Mouse (Mus musculus) forebrain, embryonic 15.5 days (tissue): ENCODE results near the gene Sox5. TPM values are rescaled to one million over a fixed set of nuclear protein-coding genes. Genes with fewer than 3 reads are reported as not detected.

Source experiments
- ATAC-seq: fragments of 200-750 bp; cut with Nextera tagmentation; replicated peaks from 2 replicates; pipeline ENCODE4 v1.8.0; 2017; ENCODE audit warnings: mild to moderate bottlenecking, moderate TSS enrichment, moderate library complexity
- H3K27ac ChIP-seq: fragments of 300-500 bp; sonication (generic); replicated peaks from 2 replicates; pipeline ENCODE4 v1.5.1; 2015; ENCODE audit warnings: mild to moderate bottlenecking, inconsistent platforms
- H3K27me3 ChIP-seq: fragments of 300-500 bp; sonication (generic); 2 replicates; pipeline ENCODE4 v1.6.1; 2015; ENCODE audit warnings: inconsistent platforms
- H3K36me3 ChIP-seq: fragments of 300-500 bp; sonication (generic); 2 replicates; pipeline ENCODE4 v1.6.1; 2015; ENCODE audit warnings: mild to moderate bottlenecking, inconsistent platforms
- H3K4me1 ChIP-seq: fragments of 300-500 bp; sonication (generic); 2 replicates; pipeline ENCODE4 v1.6.1; 2015; ENCODE audit warnings: inconsistent platforms
- H3K4me2 ChIP-seq: fragments of 300-500 bp; sonication (generic); replicated peaks from 2 replicates; pipeline ENCODE4 v1.6.1; 2015; ENCODE audit warnings: mild to moderate bottlenecking, inconsistent platforms
- H3K4me3 ChIP-seq: fragments of 300-500 bp; sonication (generic); 2 replicates; pipeline ENCODE4 v1.5.1; 2015; ENCODE audit warnings: mild to moderate bottlenecking, inconsistent platforms
- H3K9ac ChIP-seq: fragments of 300-500 bp; sonication (generic); replicated peaks from 2 replicates; pipeline ENCODE4 v1.6.1; 2015; ENCODE audit warnings: mild to moderate bottlenecking, inconsistent platforms
- H3K9me3 ChIP-seq: fragments of 300-500 bp; sonication (generic); 2 replicates; pipeline ENCODE4 v1.6.1; 2016; ENCODE audit warnings: inconsistent platforms
- WGBS: fragments of 180-500 bp; shearing (Covaris S2); methylation state at CpG from one replicate; pipeline ENCODE4 v1.1.7; 2015; ENCODE audit warnings: mixed read lengths; 5-methylcytosine and 5-hydroxymethylcytosine counted together
- polyA plus RNA-seq: library from polyadenylated mRNA; unstranded; fragments of >200 nt; fragmentation: Nextera tagmentation; extraction: Ambion mirVana; gene quantifications from 2 replicates; pipeline ENCODE4 v1.2.1, GENCODE M21; 2015

Gene Sox5
- polyA plus RNA-seq, 1 experiment from 2014 or later, result 239 TPM

- ATAC-seq, result no peak
- Histone ChIP-seq H3K4me1 (0 out of 2 replicates have a peak, but pooled peaks cover 4% of the 10 kb centered on the region), H3K9ac (no peak overlapping the region), H3K27me3 (no peaks in the 10 kb centered on the region), H3K4me3 (no peak overlapping the region), H3K27ac (no peak overlapping the region), H3K36me3 (no peaks in the 10 kb centered on the region), H3K4me2 (no peak overlapping the region), H3K9me3 (no peaks in the 10 kb centered on the region)
- 86% methylated on average over 4 of the region's 4 CpGs for WGBS
These were observed 512.1 kb downstream of the Sox5 start for GRCm38 (mm10) chr6:144269666-144270065.

- Histone ChIP-seq H3K27ac (no peak overlapping the region), H3K36me3 (no peaks in the 10 kb centered on the region), H3K9me3 (no peaks in the 10 kb centered on the region), H3K9ac (no peak overlapping the region), H3K4me2 (no peak overlapping the region), H3K4me3 (no peak overlapping the region), H3K4me1 (peaks cover 2% of the 10 kb centered on the region; the same call in 1 of the 2 replicates), H3K27me3 (no peaks in the 10 kb centered on the region)
- 92% methylated on average over 5 of the region's 5 CpGs for WGBS
- no peak for ATAC-seq
These were observed 516.0 kb downstream of the Sox5 start for GRCm38 (mm10) chr6:144265752-144266151.

GRCm38 (mm10) chr6:144265004-144265403 lies 516.8 kb downstream of the Sox5 start:
- Histone ChIP-seq H3K27me3 (no peaks in the 10 kb centered on the region), H3K4me2 (no peak overlapping the region), H3K9ac (no peak overlapping the region), H3K36me3 (no peaks in the 10 kb centered on the region), H3K4me1 (peaks cover 2% of the 10 kb centered on the region; the same call in 1 of the 2 replicates), H3K27ac (no peak overlapping the region), H3K4me3 (no peak overlapping the region), H3K9me3 (no peaks in the 10 kb centered on the region)
- no peak for ATAC-seq
- WGBS, result 81% methylated on average over 7 of the region's 7 CpGs

GRCm38 (mm10) chr6:144264320-144264915 lies 517.4 kb downstream of the Sox5 start:
- no peak overlapping the region for H3K27ac ChIP-seq
- no peak overlapping the region for H3K4me2 ChIP-seq
- no peaks in the 10 kb centered on the region for H3K36me3 ChIP-seq
- no peak overlapping the region for H3K4me3 ChIP-seq
- no peaks in the 10 kb centered on the region for H3K9me3 ChIP-seq
- H3K9ac ChIP-seq, result no peak overlapping the region
- WGBS, result 21% methylated on average over 16 of the region's 16 CpGs
- ATAC-seq, result no peak
- peaks cover 2% of the 10 kb centered on the region; the same call in 1 of the 2 replicates for H3K4me1 ChIP-seq
- no peaks in the 10 kb centered on the region for H3K27me3 ChIP-seq

- Histone ChIP-seq H3K4me3 (no peak overlapping the region), H3K27me3 (no peaks in the 10 kb centered on the region), H3K4me1 (peaks cover 13% of the 10 kb centered on the region), H3K9me3 (no peaks in the 10 kb centered on the region), H3K27ac (no peak overlapping the region), H3K9ac (no peak overlapping the region), H3K4me2 (no peak overlapping the region), H3K36me3 (no peaks in the 10 kb centered on the region)
- ATAC-seq, result no peak
- WGBS, result 74% methylated on average over 8 of the region's 8 CpGs
These were observed 525.3 kb downstream of the Sox5 start for GRCm38 (mm10) chr6:144256500-144256899.

- peaks cover 24% of the 10 kb centered on the region for H3K4me1 ChIP-seq
- H3K4me3 ChIP-seq, result no peak overlapping the region
- 11% methylated on average over 7 of the region's 7 CpGs for WGBS
- ATAC-seq, result peak; percentile 47
- H3K27me3 ChIP-seq, result no peaks in the 10 kb centered on the region
- H3K36me3 ChIP-seq, result no peaks in the 10 kb centered on the region
- H3K27ac ChIP-seq, result peak overlapping the region; percentile 59
- no peak overlapping the region for H3K4me2 ChIP-seq
- H3K9me3 ChIP-seq, result no peaks in the 10 kb centered on the region
- no peak overlapping the region for H3K9ac ChIP-seq
These were observed 529.5 kb downstream of the Sox5 start for GRCm38 (mm10) chr6:144252191-144252718.

GRCm38 (mm10) chr6:144251222-144252170 lies 530.3 kb downstream of the Sox5 start:
- H3K4me1 ChIP-seq, result peaks cover 24% of the 10 kb centered on the region
- no peak overlapping the region for H3K4me3 ChIP-seq
- peak overlapping the region; percentile 59 for H3K27ac ChIP-seq
- H3K36me3 ChIP-seq, result no peaks in the 10 kb centered on the region
- ATAC-seq, result peak; percentile 91
- H3K4me2 ChIP-seq, result no peak overlapping the region
- no peaks in the 10 kb centered on the region for H3K9me3 ChIP-seq
- H3K27me3 ChIP-seq, result no peaks in the 10 kb centered on the region
- no peak overlapping the region for H3K9ac ChIP-seq
- WGBS, result 5% methylated on average over 18 of the region's 18 CpGs

- Histone ChIP-seq H3K36me3 (no peaks in the 10 kb centered on the region), H3K4me2 (no peak overlapping the region), H3K9me3 (no peaks in the 10 kb centered on the region), H3K9ac (no peak overlapping the region), H3K4me3 (no peak overlapping the region), H3K27ac (peak overlapping the region; percentile 59), H3K4me1 (peaks cover 24% of the 10 kb centered on the region), H3K27me3 (no peaks in the 10 kb centered on the region)
- no peak for ATAC-seq
- WGBS, result 28% methylated on average over 6 of the region's 6 CpGs
These were observed 531.1 kb downstream of the Sox5 start for GRCm38 (mm10) chr6:144250625-144251181.

GRCm38 (mm10) chr6:144236581-144236980 lies 545.2 kb downstream of the Sox5 start:
- H3K27ac ChIP-seq, result no peak overlapping the region

GRCm38 (mm10) chr6:144203970-144204369 lies 577.8 kb downstream of the Sox5 start:
- Histone ChIP-seq H3K4me2 (peak overlapping the region; percentile 63), H3K4me1 (peaks cover 57% of the 10 kb centered on the region), H3K27ac (peak overlapping the region; percentile 91), H3K36me3 (no peaks in the 10 kb centered on the region), H3K27me3 (no peaks in the 10 kb centered on the region), H3K4me3 (peak overlapping the region; percentile 55), H3K9me3 (no peaks in the 10 kb centered on the region), H3K9ac (peak overlapping the region; percentile 41)
- ATAC-seq, result peak; percentile 62
- 5% methylated on average over 8 of the region's 8 CpGs for WGBS

More at GRCm38 (mm10) chr6:144236581-144236980, 545.2 kb downstream of the Sox5 start:
- Histone ChIP-seq H3K27me3 (no peaks in the 10 kb centered on the region), H3K4me1 (no peaks in the 10 kb centered on the region), H3K9me3 (no peaks in the 10 kb centered on the region), H3K9ac (no peak overlapping the region), H3K4me3 (no peak overlapping the region), H3K4me2 (no peak overlapping the region), H3K36me3 (no peaks in the 10 kb centered on the region)
- no peak for ATAC-seq
- WGBS, result 68% methylated on average over 11 of the region's 11 CpGs

GRCm38 (mm10) chr6:144203013-144203412 lies 578.8 kb downstream of the Sox5 start:
- Histone ChIP-seq H3K4me3 (peak overlapping the region; percentile 55), H3K4me2 (peak overlapping the region; percentile 63), H3K36me3 (no peaks in the 10 kb centered on the region), H3K9me3 (no peaks in the 10 kb centered on the region), H3K27ac (peak overlapping the region; percentile 91), H3K9ac (peak overlapping the region; percentile 41), H3K4me1 (peaks cover 56% of the 10 kb centered on the region), H3K27me3 (no peaks in the 10 kb centered on the region)
- ATAC-seq, result peak; percentile 55; the same call in 1 of the 2 replicates
- 13% methylated on average over 12 of the region's 12 CpGs for WGBS
